ENCODE assay signal across 8 mouse cellular contexts in genomic region chr9:44485516-44486161, GRCm38 (mm10). TPM values are rescaled to one million over a fixed set of nuclear protein-coding genes. Genes with fewer than 3 reads are reported as not detected.
DNase-seq lines count a peak whose midpoint lies in the region; ATAC-seq lines count a peak whose summit lies in the region.

No protein-coding gene starts in this region.

- H3K36me3 ChIP-seq in heart, embryonic 14.5 days (ENCODE audit: control insufficient read depth, insufficient read depth, low read length): no peaks in the 10 kb centered on the region
- H3K36me3 ChIP-seq in midbrain, embryonic 14.5 days (ENCODE audit: control insufficient read depth, insufficient read depth, low read length): no peaks in the 10 kb centered on the region

- H3K9me3 ChIP-seq in heart, embryonic 14.5 days (ENCODE audit: control insufficient read depth, low read length): no peaks in the 10 kb centered on the region
- H3K9me3 ChIP-seq in midbrain, embryonic 14.5 days (ENCODE audit: control insufficient read depth, low read length): no peaks in the 10 kb centered on the region

- no peak for ATAC-seq in heart, embryonic 14.5 days (ENCODE audit: insufficient number of reproducible peaks, insufficient read depth, low FRiP score, low read depth)
- no peak for ATAC-seq in midbrain, embryonic 14.5 days (ENCODE audit: low FRiP score, low TSS enrichment)

- peak overlapping the region; percentile 95 for H3K9ac ChIP-seq in heart, embryonic 14.5 days (ENCODE audit: low read length)
- H3K9ac ChIP-seq in midbrain, embryonic 14.5 days (replicated peaks; ENCODE audit: low read length): peak overlapping the region; percentile 53; the same call in 1 of the 2 replicates

- intact Hi-C loops in gastrocnemius, postnatal 36 days (cut with DNase I): no loop called here

- DNase-seq in gastrocnemius, adult 18-20 months (ENCODE audit: low spot score): peak; percentile 22
- DNase-seq in gastrocnemius, postnatal 36 days: no peak
- DNase-seq in cerebellum, postnatal 10 days: peak; percentile 40 to 54
- DNase-seq in kidney, postnatal 4 days: peak; percentile 46 to 66
- DNase-seq in midbrain, embryonic 14.5 days: no peak
- DNase-seq in layer of hippocampus, adult 11-12 months (ENCODE audit: low spot score): no peak
- DNase-seq in right cerebral cortex, postnatal 36 days (ENCODE audit: low spot score in 2 of 2): no peak

- peak overlapping the region; percentile 11 to 68; a peak in 3 of 4 replicates for H3K4me3 ChIP-seq in heart, embryonic 14.5 days (ENCODE audit: control insufficient read depth in 1 of 2, insufficient read depth in 1 of 2, low read depth in 1 of 2, low read length in 2 of 2)
- H3K4me3 ChIP-seq in midbrain, embryonic 14.5 days (replicated peaks; ENCODE audit: low read depth, low read length): peak overlapping the region; percentile 77

- H3K4me2 ChIP-seq in heart, embryonic 14.5 days (ENCODE audit: low read length): peak overlapping the region; percentile 73
- peak overlapping the region; percentile 99 for H3K4me2 ChIP-seq in midbrain, embryonic 14.5 days (ENCODE audit: low read length)

- H3K4me1 ChIP-seq in heart, embryonic 14.5 days (ENCODE audit: control insufficient read depth in 2 of 2, insufficient read depth in 2 of 2, low read length in 2 of 2): peaks cover 64 to 74% of the 10 kb centered on the region in 2 experiments
- peaks cover 68% of the 10 kb centered on the region for H3K4me1 ChIP-seq in midbrain, embryonic 14.5 days (ENCODE audit: control insufficient read depth, insufficient read depth, low read length)

- peak overlapping the region; percentile 25 to 82; a peak in 2 of 4 replicates for H3K27ac ChIP-seq in heart, embryonic 14.5 days (replicated peaks in 1 of 2; ENCODE audit: control insufficient read depth in 1 of 2, insufficient read depth in 1 of 2, low read depth in 2 of 2, low read length in 2 of 2)
- H3K27ac ChIP-seq in midbrain, embryonic 14.5 days (replicated peaks; ENCODE audit: low read depth, low read length): no peak overlapping the region

- WGBS in heart, embryonic 14.5 days: 35% methylated on average over 14 of the region's 14 CpGs
- 32% methylated on average over 14 of the region's 14 CpGs for WGBS in midbrain, embryonic 14.5 days

- no peaks in the 10 kb centered on the region for H3K27me3 ChIP-seq in heart, embryonic 14.5 days (ENCODE audit: control insufficient read depth, insufficient read depth, low read length)
- no peaks in the 10 kb centered on the region for H3K27me3 ChIP-seq in midbrain, embryonic 14.5 days (ENCODE audit: control insufficient read depth, insufficient read depth, low read length)

RNA-seq across cellular contexts. Expression of gene Bcl9l, which starts 3.0 kb away (rescaled TPM):
- 10 to 100 TPM; 36.0 to 36.6 TPM for total RNA-seq in gastrocnemius, adult 18-20 months (2021)
- 10 to 100 TPM; 25.7 to 42.5 TPM for total RNA-seq in gastrocnemius, postnatal 36 days (2021)
- 12.1 and 12.5 TPM in 2 replicates for polyA plus RNA-seq in heart, embryonic 14.5 days (2014; fragmentation: Nextera tagmentation; extraction: Ambion mirVana)
- polyA plus RNA-seq in midbrain, embryonic 14.5 days (2014; fragmentation: Nextera tagmentation; extraction: Ambion mirVana): 12.6 and 14.9 TPM in 2 replicates

RNA-seq across cellular contexts. Expression of gene Upk2, which starts 30.9 kb away (rescaled TPM):
- under 1 TPM; 0.43 to 0.83 TPM for total RNA-seq in gastrocnemius, adult 18-20 months (2021)
- not detected for total RNA-seq in gastrocnemius, postnatal 36 days (2021)
- not detected in 2 replicates for polyA plus RNA-seq in heart, embryonic 14.5 days (2014; fragmentation: Nextera tagmentation; extraction: Ambion mirVana)
- polyA plus RNA-seq in midbrain, embryonic 14.5 days (2014; fragmentation: Nextera tagmentation; extraction: Ambion mirVana): not detected in 2 replicates

RNA-seq across cellular contexts. Expression of gene Foxr1, which starts 44.7 kb away (rescaled TPM):
- not detected for total RNA-seq in gastrocnemius, adult 18-20 months (2021)
- total RNA-seq in gastrocnemius, postnatal 36 days (2021): not detected
- polyA plus RNA-seq in heart, embryonic 14.5 days (2014; fragmentation: Nextera tagmentation; extraction: Ambion mirVana): not detected in 2 replicates
- polyA plus RNA-seq in midbrain, embryonic 14.5 days (2014; fragmentation: Nextera tagmentation; extraction: Ambion mirVana): not detected in 2 replicates

Comparison
In these comparisons a context has a peak if more than half of its experiments do, and no peak if none do; other contexts are left out.
1. DNase-seq: peak in gastrocnemius, adult 18-20 months (single experiment), cerebellum, postnatal 10 days (2 of 2) and kidney, postnatal 4 days (2 of 2); none in gastrocnemius, postnatal 36 days (0 of 2), midbrain, embryonic 14.5 days (single experiment), layer of hippocampus, adult 11-12 months (single experiment) and right cerebral cortex, postnatal 36 days (0 of 2).